ENCODE assay signal across 21 mouse cellular contexts in genomic region chr10:83592616-83593015, GRCm38 (mm10). TPM values are rescaled to one million over a fixed set of nuclear protein-coding genes. Genes with fewer than 3 reads are reported as not detected.
"Had no signal": no experiment of that assay in that cellular context is flagged by ENCODE, and none has a peak within 500 bp of the region (broad histone marks: within the 10 kb centered on the region; RNA-seq: fewer than 3 reads in every experiment).

No protein-coding gene starts in this region.

- ATAC-seq: intestine, postnatal 0 days; midbrain, embryonic 15.5 days had no signal

- H3K4me2 ChIP-seq: liver, embryonic 13.5 days; midbrain, embryonic 11.5 days; midbrain, embryonic 15.5 days; neural tube, embryonic 12.5 days; neural tube, embryonic 15.5 days had no signal

- DNase-seq: kidney, adult 2 months; kidney, postnatal 25 days; liver, embryonic 13.5 days; lung, adult 2 months; lung, postnatal 14 days; lung, postnatal 4 days; right cerebral cortex, adult 18-20 months; right cerebral cortex, postnatal 14 days; right cerebral cortex, postnatal 4 days; thymus, adult 2 months; thymus, postnatal 14 days; thymus, postnatal 4 days had no signal

- H3K4me1 ChIP-seq: liver, embryonic 13.5 days; midbrain, embryonic 15.5 days; neural tube, embryonic 12.5 days; neural tube, embryonic 15.5 days had no signal

- H3K27ac ChIP-seq: kidney, postnatal 0 days; liver, embryonic 13.5 days; midbrain, embryonic 15.5 days; neural tube, embryonic 12.5 days; neural tube, embryonic 15.5 days; stomach, postnatal 0 days had no signal

- H3K9me3 ChIP-seq: liver, embryonic 13.5 days; midbrain, embryonic 15.5 days; neural tube, embryonic 12.5 days; neural tube, embryonic 15.5 days had no signal

- H3K4me3 ChIP-seq: liver, embryonic 13.5 days; midbrain, embryonic 15.5 days; neural tube, embryonic 12.5 days; neural tube, embryonic 15.5 days had no signal

- H3K27me3 ChIP-seq: liver, embryonic 13.5 days; midbrain, embryonic 15.5 days; neural tube, embryonic 12.5 days; neural tube, embryonic 15.5 days had no signal

- H3K9ac ChIP-seq: liver, embryonic 13.5 days; midbrain, embryonic 15.5 days; neural tube, embryonic 12.5 days; neural tube, embryonic 15.5 days had no signal

RNA-seq across cellular contexts. Expression of gene Aldh1l2, which starts 58.7 kb away (rescaled TPM):
- total RNA-seq: megakaryocyte progenitor cell, adult 5-6 weeks; megakaryocyte-erythroid progenitor cell, adult 5-6 weeks had no signal
